Mouse (Mus musculus) CH12.LX (cell line): ENCODE results near the gene Sufu. TPM values are rescaled to one million over a fixed set of nuclear protein-coding genes. Genes with fewer than 3 reads are reported as not detected.

Source experiments
- DNase-seq: peaks from one replicate; pipeline ENCODE4 v3.0.0-alpha.2; 2013; ENCODE audit errors: extremely low read depth
- H3K27ac ChIP-seq: 2 replicates; pipeline ENCODE4 v1.5.1; 2012; ENCODE audit warnings: low read depth, mild to moderate bottlenecking, control low read depth, moderate library complexity; ENCODE audit not compliant: insufficient read depth
- H3K27me3 ChIP-seq: replicated peaks from 2 replicates; pipeline ENCODE3; 2012; ENCODE audit warnings: inconsistent platforms
- H3K36me3 ChIP-seq, 2 experiments: replicated peaks in 1 of 2; 2 replicates each; pipeline versions ENCODE3 to v1.6.1; 2012; ENCODE audit warnings: inconsistent platforms in 1 of 2, low read length in 1 of 2, mild to moderate bottlenecking in 1 of 2, mixed read lengths in 1 of 2, moderate library complexity in 1 of 2; ENCODE audit not compliant: control insufficient read depth in 1 of 2, insufficient read depth in 1 of 2
- H3K4me1 ChIP-seq, 2 experiments: 2 replicates each; pipeline ENCODE4 v1.6.1; 2012; ENCODE audit warnings: inconsistent platforms in 1 of 2, moderate library complexity in 1 of 2; ENCODE audit not compliant: insufficient read depth in 2 of 2, control insufficient read depth in 1 of 2
- H3K4me2 ChIP-seq: 2 replicates; pipeline ENCODE4 v1.6.1; 2012; ENCODE audit warnings: low read depth, mild to moderate bottlenecking, control low read depth; ENCODE audit not compliant: poor library complexity, insufficient read depth, severe bottlenecking
- H3K4me3 ChIP-seq, 3 experiments: fragments of 150-350 bp in 1 of 3; sonication (generic) in 1 of 3; replicated peaks in 1 of 3; 2 replicates each; pipeline versions ENCODE3 to v1.5.1; 2011 to 2012; ENCODE audit warnings: low read depth in 2 of 3, low read length in 2 of 3, mild to moderate bottlenecking in 2 of 3, moderate library complexity in 2 of 3, control low read depth in 1 of 3, improper control_type of control experiment in 1 of 3, inconsistent platforms in 1 of 3, mixed read lengths in 1 of 3; ENCODE audit not compliant: poor library complexity in 1 of 3
- H3K79me2 ChIP-seq: replicated peaks from 2 replicates; pipeline ENCODE4 v1.6.1; 2012; ENCODE audit warnings: mild to moderate bottlenecking, moderate library complexity; ENCODE audit not compliant: control insufficient read depth, poor library complexity, insufficient read depth, severe bottlenecking; ENCODE audit errors: extremely low read depth
- H3K9ac ChIP-seq: 2 replicates; pipeline ENCODE4 v1.6.1; 2012; ENCODE audit warnings: low read depth, mild to moderate bottlenecking, control low read depth, moderate library complexity; ENCODE audit not compliant: insufficient read depth
- H3K9me3 ChIP-seq: replicated peaks from 2 replicates; pipeline ENCODE3; 2012; ENCODE audit warnings: low read length, inconsistent platforms, mixed read lengths
- BHLHE40 ChIP-seq: IDR thresholded peaks from 2 replicates; pipeline ENCODE4 v1.6.1; 2011; ENCODE audit warnings: mild to moderate bottlenecking, low read depth, low read length, improper control_type of control experiment
- CHD1 ChIP-seq: IDR thresholded peaks from 2 replicates; pipeline ENCODE4 v1.6.1; 2012; ENCODE audit warnings: low read depth, low read length, improper control_type of control experiment, inconsistent platforms
- CTCF ChIP-seq, 2 experiments: IDR thresholded peaks in 1 of 2; conservative IDR thresholded peaks in 1 of 2; 2 replicates each; pipeline ENCODE4 v1.5.1; 2011 to 2012; ENCODE audit warnings: low read depth in 2 of 2, low read length in 2 of 2, improper control_type of control experiment in 1 of 2, inconsistent platforms in 1 of 2, mild to moderate bottlenecking in 1 of 2, moderate library complexity in 1 of 2
- ELF1 ChIP-seq: IDR thresholded peaks from 2 replicates; pipeline ENCODE4 v1.6.1; 2014; ENCODE audit warnings: low read depth, mild to moderate bottlenecking, inconsistent platforms, low read length, improper control_type of control experiment
- ETS1 ChIP-seq: conservative IDR thresholded peaks from 2 replicates; pipeline ENCODE4 v1.6.1; 2012; ENCODE audit warnings: low read depth, mild to moderate bottlenecking, inconsistent platforms, low read length, improper control_type of control experiment, moderate library complexity
- GABPA ChIP-seq: IDR thresholded peaks from 2 replicates; pipeline ENCODE4 v1.6.1; 2012; ENCODE audit warnings: low read depth, low read length, improper control_type of control experiment, inconsistent platforms; ENCODE audit not compliant: insufficient replicate concordance
- JUN ChIP-seq: IDR thresholded peaks from 2 replicates; pipeline ENCODE4 v1.6.1; 2011; ENCODE audit warnings: low read depth, mild to moderate bottlenecking, low read length, improper control_type of control experiment, moderate library complexity; ENCODE audit not compliant: insufficient read depth
- JUND ChIP-seq: conservative IDR thresholded peaks from 2 replicates; pipeline ENCODE4 v1.6.1; 2011; ENCODE audit warnings: low read depth, low read length, improper control_type of control experiment
- KAT2A ChIP-seq: IDR thresholded peaks from 2 replicates; pipeline ENCODE4 v1.6.1; 2012; ENCODE audit warnings: low read length, improper control_type of control experiment, inconsistent platforms; ENCODE audit not compliant: insufficient replicate concordance
- MAZ ChIP-seq: IDR thresholded peaks from 2 replicates; pipeline ENCODE4 v1.6.1; 2012; ENCODE audit warnings: low read depth, mild to moderate bottlenecking, inconsistent platforms, low read length, improper control_type of control experiment, moderate library complexity
- NELFE ChIP-seq: IDR thresholded peaks from 2 replicates; pipeline ENCODE4 v1.6.1; 2011; ENCODE audit warnings: low read depth, low read length, improper control_type of control experiment
- NRF1 ChIP-seq: IDR thresholded peaks from 2 replicates; pipeline ENCODE4 v1.6.1; 2014; ENCODE audit warnings: low read depth, mild to moderate bottlenecking, inconsistent platforms, low read length, improper control_type of control experiment, moderate library complexity
- PAX5 ChIP-seq: IDR thresholded peaks from 2 replicates; pipeline ENCODE4 v1.6.1; 2012; ENCODE audit warnings: low read length, inconsistent platforms, mixed read lengths
- POLR2AphosphoS2 ChIP-seq: IDR thresholded peaks from 2 replicates; pipeline ENCODE4 v1.6.1; 2011; ENCODE audit warnings: low read depth, low read length, improper control_type of control experiment
- RAD21 ChIP-seq: IDR thresholded peaks from 2 replicates; pipeline ENCODE4 v1.6.1; 2011; ENCODE audit warnings: low read depth, mild to moderate bottlenecking, low read length, improper control_type of control experiment, moderate library complexity
- USF1 ChIP-seq: IDR thresholded peaks from 2 replicates; pipeline ENCODE4 v1.6.1; 2014; ENCODE audit warnings: low read depth, mild to moderate bottlenecking, inconsistent platforms, low read length, improper control_type of control experiment
- ZKSCAN1 ChIP-seq: IDR thresholded peaks from 2 replicates; pipeline ENCODE4 v1.6.1; 2012; ENCODE audit warnings: low read depth, inconsistent platforms, low read length, improper control_type of control experiment, borderline replicate concordance
- ZMIZ1 ChIP-seq: IDR thresholded peaks from 2 replicates; pipeline ENCODE4 v1.6.1; 2012; ENCODE audit warnings: low read depth, mild to moderate bottlenecking, inconsistent platforms, low read length, improper control_type of control experiment
- ZNF384 ChIP-seq: IDR thresholded peaks from 2 replicates; pipeline ENCODE4 v1.6.1; 2012; ENCODE audit warnings: low read depth, low read length, improper control_type of control experiment, inconsistent platforms
- dilution Hi-C: fragments of 300-500 bp; cut with MboI; formaldehyde crosslinking; loops from 2 replicates; pipeline ENCODE4 v1.14.3; 2020; ENCODE audit warnings: low sequenced_read_pairs; ENCODE audit not compliant: extremely low pct_unique_long_range_greater_than_20kb, extremely low pct_ligation_motif_present
- in situ Hi-C: fragments of 300-500 bp; cut with MboI; formaldehyde crosslinking; loops from 3 replicates; pipeline ENCODE4 v1.14.3; 2019; ENCODE audit warnings: low sequenced_read_pairs, low pct_ligation_motif_present, low pct_unique_long_range_greater_than_20kb, mixed read lengths
- polyA plus RNA-seq: library from polyadenylated mRNA; unstranded; fragments of >175 nt; gene quantifications from 2 replicates; pipeline ENCODE4 v1.2.1, GENCODE M21; 2012; ENCODE audit warnings: low read depth; ENCODE audit not compliant: insufficient read length
- total RNA-seq, 2 experiments: library from RNA; depleted of rRNA; stranded (reverse); fragments of 300-350 nt in 1 of 2; fragments of >200 nt in 1 of 2; gene quantifications; 2 replicates each; pipeline ENCODE4 v1.2.3; 2012 to 2014

Sufu gene
- total and polyA plus RNA-seq, 3 experiments: 3.6 to 22.6 (median 9.8) TPM

DNA sequence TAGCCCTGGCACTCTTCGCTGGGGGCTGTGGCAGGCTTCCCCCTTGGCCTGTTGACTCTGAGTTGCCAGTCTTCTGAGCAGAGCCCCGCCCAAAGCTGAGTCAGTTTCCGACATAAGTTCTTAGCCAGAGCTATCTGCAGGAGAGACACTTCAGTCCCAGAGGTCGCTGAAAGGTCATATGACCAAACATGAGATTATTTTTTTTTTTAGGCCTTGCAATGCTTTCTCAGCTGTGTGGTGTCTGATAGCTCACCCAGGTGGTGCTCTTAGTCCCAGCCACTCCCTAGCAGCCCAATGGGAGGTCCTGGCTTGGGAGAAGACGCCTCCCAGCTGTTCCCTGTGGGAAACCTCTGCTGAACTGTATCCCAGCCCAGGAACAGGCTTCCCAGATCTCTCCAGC lies 82.1 kb downstream of the Sufu start (continued):
- no peak for TF ChIP-seq POLR2AphosphoS2

DNA sequence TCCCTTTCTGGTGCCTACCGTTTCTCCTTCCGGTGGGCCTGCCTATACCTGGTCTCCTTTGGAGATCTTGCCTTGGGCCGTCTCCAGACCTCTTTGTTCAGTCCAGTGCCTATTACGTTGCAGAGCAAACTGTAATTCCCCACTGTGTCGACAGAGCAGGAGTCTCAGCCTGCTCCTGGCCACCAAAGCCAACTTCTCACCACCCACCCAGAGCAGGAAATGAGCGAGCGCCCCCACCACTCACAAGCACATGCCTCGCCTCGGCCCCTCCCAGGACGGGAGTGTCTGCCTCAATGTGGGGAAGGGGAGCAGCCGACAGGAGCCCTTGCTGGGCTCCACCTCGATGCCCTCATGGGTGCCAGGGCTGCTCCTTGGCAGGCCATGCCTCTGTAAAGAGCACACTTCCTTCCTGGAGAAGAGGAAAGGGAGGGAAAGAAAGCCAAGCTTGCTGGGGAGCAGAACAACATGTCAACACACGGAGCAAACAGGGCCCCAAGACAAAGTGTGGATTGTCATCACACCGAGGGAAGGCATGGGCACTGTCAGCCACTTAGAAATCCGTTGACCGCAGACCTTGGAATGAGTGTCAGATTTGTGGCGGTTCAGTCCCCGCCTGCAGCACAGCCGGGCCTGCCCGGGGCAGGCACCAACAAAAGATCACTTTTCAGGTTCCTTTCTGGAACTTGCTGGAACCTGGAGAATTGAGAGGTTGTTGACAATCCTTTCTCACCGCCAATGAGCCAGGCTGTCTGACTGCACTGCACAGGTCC lies 82.8 kb downstream of the Sufu start:
- H3K4me3 ChIP-seq: peak overlapping the region in 2 of 3 experiments; percentile 1 to 56
- H3K79me2 ChIP-seq: no peaks in the 10 kb centered on the region
- peak overlapping the region; percentile 13; the same call in 1 of the 2 replicates for H3K27ac ChIP-seq
- H3K4me2 ChIP-seq: no peak overlapping the region; the same call in 1 of the 2 replicates
- in situ Hi-C loops (no loop called here), dilution Hi-C loops (no loop called here)
- no peak for DNase-seq
- H3K4me1 ChIP-seq: peaks cover 15 to 76% of the 10 kb centered on the region in 2 experiments
- TF ChIP-seq ETS1 (no peak), CHD1 (no peak), MAZ (no peak), ZMIZ1 (no peak), BHLHE40 (no peak), NRF1 (no peak), JUND (no peak), ELF1 (no peak), ZNF384 (no peak)
- H3K36me3 ChIP-seq: peaks cover 20 to 61% of the 10 kb centered on the region in 2 experiments
- no peaks in the 10 kb centered on the region for H3K27me3 ChIP-seq
- peak overlapping the region; percentile 10; the same call in 1 of the 2 replicates for H3K9ac ChIP-seq
- no peaks in the 10 kb centered on the region for H3K9me3 ChIP-seq

DNA sequence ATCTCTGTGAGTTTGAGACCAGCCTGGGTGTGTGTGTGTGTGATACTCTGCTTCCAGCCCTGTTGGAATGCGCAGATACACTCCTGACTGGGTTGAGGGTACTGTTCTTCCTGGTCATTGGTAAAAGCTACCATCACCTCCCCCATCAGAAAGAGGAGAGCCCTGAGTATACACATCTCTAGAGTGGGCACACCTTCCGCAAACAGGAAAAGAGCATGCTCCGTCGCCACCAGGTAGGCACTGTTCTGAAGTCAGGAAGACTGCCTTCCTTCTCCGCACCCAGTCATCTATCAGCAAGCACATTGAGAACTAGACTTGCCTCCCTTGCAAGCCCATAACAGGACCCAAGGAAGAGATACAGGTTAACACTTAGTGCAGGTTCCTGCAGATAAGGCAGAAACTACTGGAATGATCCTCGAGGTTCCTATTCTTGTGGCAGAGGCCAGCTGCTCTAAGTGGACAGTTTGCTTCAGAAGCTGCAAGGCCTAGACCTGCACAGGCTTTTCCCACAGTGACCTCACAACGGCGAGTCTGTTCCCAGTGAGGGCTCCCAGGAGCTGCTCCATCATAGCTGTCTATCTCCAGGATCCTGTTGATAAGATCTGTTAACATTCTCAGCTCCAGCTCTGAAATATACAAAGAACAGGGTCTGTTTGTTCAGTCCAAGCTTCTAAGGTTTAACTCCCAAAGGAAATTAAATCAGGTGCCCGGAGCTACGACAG lies 84.1 kb downstream of the Sufu start:
- DNase-seq: no peak
- no peaks in the 10 kb centered on the region for H3K79me2 ChIP-seq
- no peak overlapping the region for H3K4me2 ChIP-seq
- TF ChIP-seq ZKSCAN1 (no peak), USF1 (no peak), ETS1 (no peak), NELFE (no peak), JUN (no peak), PAX5 (no peak), RAD21 (no peak), ZNF384 (no peak), KAT2A (no peak), JUND (no peak), BHLHE40 (no peak), GABPA (no peak), ZMIZ1 (no peak), CTCF (conservative IDR thresholded peaks at IDR 0.05 in 1 of 2, IDR thresholded peaks at IDR 0.05 in 1 of 2; ENCODE audit: low read depth in 2 of 2, low read length in 2 of 2) (no peak)
- dilution Hi-C loops (no loop called here), in situ Hi-C loops (no loop called here)
- no peaks in the 10 kb centered on the region for H3K27me3 ChIP-seq
- H3K4me1 ChIP-seq: peaks cover 15 to 76% of the 10 kb centered on the region in 2 experiments
- H3K9ac ChIP-seq: no peak overlapping the region
- no peak overlapping the region for H3K4me3 ChIP-seq
- H3K27ac ChIP-seq: no peak overlapping the region
- peaks cover 16 to 61% of the 10 kb centered on the region in 2 experiments for H3K36me3 ChIP-seq
- no peaks in the 10 kb centered on the region for H3K9me3 ChIP-seq
